Mouse (Mus musculus) cerebellum, adult 2 months (tissue): Measurements from ENCODE around the gene Smap2. TPM values are rescaled to one million over a fixed set of nuclear protein-coding genes. Genes with fewer than 3 reads are reported as not detected.
A peak's percentile ranks its signal among the peaks of the same experiment; 100 is the strongest.

Experiments used
- DNase-seq, 2 experiments: peaks; one replicate each; pipeline ENCODE4 v3.0.0; 2021
- H3K27ac ChIP-seq: fragments of 200-500 bp; 2 replicates; pipeline ENCODE4 v1.5.1; 2012; ENCODE audit warnings: low read length, control low read depth, inconsistent platforms; ENCODE audit not compliant: insufficient read depth
- H3K27me3 ChIP-seq: fragments of 200-500 bp; 2 replicates; pipeline ENCODE4 v1.6.1; 2012; ENCODE audit warnings: inconsistent platforms, mild to moderate bottlenecking, low read length, moderate library complexity; ENCODE audit not compliant: control insufficient read depth, insufficient read depth
- H3K4me1 ChIP-seq: fragments of 200-500 bp; 2 replicates; pipeline ENCODE4 v1.6.1; 2011; ENCODE audit warnings: low read length; ENCODE audit not compliant: control insufficient read depth, insufficient read depth
- H3K4me3 ChIP-seq: fragments of 200-500 bp; replicated peaks from 2 replicates; pipeline ENCODE3; 2011; ENCODE audit warnings: mild to moderate bottlenecking, low read depth, low read length, control low read depth; ENCODE audit not compliant: insufficient read depth
- CTCF ChIP-seq: fragments of 200-500 bp; IDR thresholded peaks from 2 replicates; pipeline ENCODE4 v1.5.1; 2011; ENCODE audit warnings: low read depth, mild to moderate bottlenecking, control low read depth, low read length, moderate library complexity, borderline replicate concordance; ENCODE audit not compliant: insufficient read depth
- POLR2A ChIP-seq: fragments of 200-500 bp; IDR thresholded peaks from 2 replicates; pipeline ENCODE4 v1.6.1; 2011; ENCODE audit warnings: low read length, control low read depth, borderline replicate concordance; ENCODE audit not compliant: insufficient read depth
- WGBS: fragments of 180-500 bp; shearing (Covaris S2); methylation state at CpG from one replicate; pipeline ENCODE4 v1.1.7; 2018; 5-methylcytosine and 5-hydroxymethylcytosine counted together
- polyA plus RNA-seq: library from polyadenylated mRNA; depleted of rRNA; stranded (reverse); fragments of >200 nt; gene quantifications from 2 replicates; pipeline ENCODE4 v1.2.3, GENCODE M21; 2012

The Smap2 gene
- polyA plus RNA-seq, 1 experiment: 90.6 TPM

GRCm38 (mm10) chr4:121004679-121005078 lies 12.4 kb downstream of the Smap2 start:
- no peak overlapping the region for H3K27ac ChIP-seq
- peaks cover 22% of the 10 kb centered on the region for H3K4me1 ChIP-seq
- DNase-seq: no peak
- H3K27me3 ChIP-seq: no peaks in the 10 kb centered on the region
- WGBS: 85% methylated on average over 4 of the region's 4 CpGs
- TF ChIP-seq POLR2A: no peak
- TF ChIP-seq CTCF: no peak
- H3K4me3 ChIP-seq: no peak overlapping the region

- 18% methylated on average over 3 of the region's 3 CpGs for WGBS
- H3K27ac ChIP-seq: 0 out of 2 replicates have a peak overlapping the region, but pooled peaks have one; percentile 25
- no peaks in the 10 kb centered on the region for H3K27me3 ChIP-seq
- no peak for DNase-seq
- TF ChIP-seq POLR2A (no peak), CTCF (no peak)
- H3K4me1 ChIP-seq: peaks cover 22% of the 10 kb centered on the region
- no peak overlapping the region for H3K4me3 ChIP-seq
Measured at GRCm38 (mm10) chr4:121003611-121004091, 13.4 kb downstream of the Smap2 start.

- no peaks in the 10 kb centered on the region for H3K27me3 ChIP-seq
- WGBS: 7% methylated on average over 8 of the region's 8 CpGs
- no peak for TF ChIP-seq POLR2A
- TF ChIP-seq CTCF: no peak
- peak overlapping the region; percentile 90 for H3K27ac ChIP-seq
- DNase-seq: peak; percentile 45 to 59
- H3K4me1 ChIP-seq: peaks cover 22% of the 10 kb centered on the region
- H3K4me3 ChIP-seq: no peak overlapping the region
Measured at GRCm38 (mm10) chr4:121002400-121003171, 14.5 kb downstream of the Smap2 start.

GRCm38 (mm10) chr4:121001659-121002058 lies 15.4 kb downstream of the Smap2 start:
- Histone ChIP-seq H3K4me1 (peaks cover 20% of the 10 kb centered on the region), H3K27me3 (no peaks in the 10 kb centered on the region), H3K27ac (peak overlapping the region; percentile 90; the same call in 1 of the 2 replicates), H3K4me3 (no peak overlapping the region)
- WGBS: 74% methylated on average over 1 of the region's 1 CpGs
- DNase-seq: no peak
- no peak for TF ChIP-seq POLR2A
- no peak for TF ChIP-seq CTCF

- H3K4me3 ChIP-seq: no peak overlapping the region
- H3K4me1 ChIP-seq: peaks cover 18% of the 10 kb centered on the region
- H3K27me3 ChIP-seq: no peaks in the 10 kb centered on the region
- DNase-seq: no peak
- TF ChIP-seq CTCF (no peak), POLR2A (no peak)
- 89% methylated on average over 2 of the region's 2 CpGs for WGBS
- H3K27ac ChIP-seq: no peak overlapping the region
Measured at GRCm38 (mm10) chr4:121001042-121001441, 16.0 kb downstream of the Smap2 start.

GRCm38 (mm10) chr4:120995911-120996310 lies 21.1 kb downstream of the Smap2 start:
- Histone ChIP-seq H3K27ac (no peak overlapping the region), H3K27me3 (no peaks in the 10 kb centered on the region), H3K4me1 (no peaks in the 10 kb centered on the region), H3K4me3 (no peak overlapping the region)
- DNase-seq: peak in 1 of 2 experiments; percentile 36
- WGBS: 64% methylated on average over 1 of the region's 1 CpGs
- TF ChIP-seq CTCF (no peak), POLR2A (no peak)

- WGBS: 83% methylated on average over 1 of the region's 1 CpGs
- H3K4me3 ChIP-seq: no peak overlapping the region
- TF ChIP-seq CTCF (no peak), POLR2A (no peak)
- peaks cover 4% of the 10 kb centered on the region; the same call in 1 of the 2 replicates for H3K4me1 ChIP-seq
- DNase-seq: no peak
- no peaks in the 10 kb centered on the region for H3K27me3 ChIP-seq
- H3K27ac ChIP-seq: no peak overlapping the region
Measured at GRCm38 (mm10) chr4:120993025-120993424, 24.0 kb downstream of the Smap2 start.

- WGBS: 88% methylated on average over 2 of the region's 2 CpGs
- H3K27ac ChIP-seq: no peak overlapping the region
Measured at GRCm38 (mm10) chr4:120992284-120992683, 24.8 kb downstream of the Smap2 start.

More at GRCm38 (mm10) chr4:120992284-120992683, 24.8 kb downstream of the Smap2 start:
- Histone ChIP-seq H3K4me1 (peaks cover 4% of the 10 kb centered on the region; the same call in 1 of the 2 replicates), H3K4me3 (no peak overlapping the region), H3K27me3 (no peaks in the 10 kb centered on the region)
- no peak for DNase-seq
- TF ChIP-seq POLR2A: no peak
- TF ChIP-seq CTCF: no peak
